Mouse (Mus musculus) thymus, adult 2 months (tissue): Measurements from ENCODE around the gene Kif17.

ENCODE experiments used
- CTCF ChIP-seq: fragments of 200-500 bp; IDR thresholded peaks from 2 replicates; pipeline ENCODE4 v1.5.1; 2012; ENCODE audit warnings: mild to moderate bottlenecking, control low read depth, low read length, moderate library complexity, borderline replicate concordance; ENCODE audit not compliant: control insufficient read depth, poor library complexity, insufficient read depth; ENCODE audit errors: extremely low read depth
- POLR2A ChIP-seq: fragments of 200-500 bp; IDR thresholded peaks from 2 replicates; pipeline ENCODE4 v1.6.1; 2012; ENCODE audit warnings: mild to moderate bottlenecking, low read length, control low read depth, moderate library complexity; ENCODE audit not compliant: control insufficient read depth, poor library complexity, insufficient read depth; ENCODE audit errors: extremely low read depth

GRCm38 (mm10) chr4:138321488-138321887 lies 71.3 kb downstream of the Kif17 start:
- TF ChIP-seq POLR2A (no peak), CTCF (no peak)
